Mouse (Mus musculus): ENCODE results near the gene Thap8. TPM values are rescaled to one million over a fixed set of nuclear protein-coding genes. Genes with fewer than 3 reads are reported as not detected.

Thap8 gene
- polyA plus RNA-seq, 1 experiment from 2014 or later: 0.32 TPM

Other genes starting within 250 kb of the Thap8 start
- 14.3 and 17.1 TPM in 2 replicates for gene Zfp14, start 228.7 kb upstream of the Thap8 start, polyA plus RNA-seq (2014; fragmentation: Nextera tagmentation; extraction: Ambion mirVana)
- gene Zfp82, start 207.2 kb upstream of the Thap8 start, polyA plus RNA-seq (2014; fragmentation: Nextera tagmentation; extraction: Ambion mirVana): 13.6 and 13.8 TPM in 2 replicates
- 2.0 and 2.7 TPM in 2 replicates for gene Gm26920, start 189.7 kb upstream of the Thap8 start, polyA plus RNA-seq (2014; fragmentation: Nextera tagmentation; extraction: Ambion mirVana)
- gene Zfp566, start 189.6 kb upstream of the Thap8 start, polyA plus RNA-seq (2014; fragmentation: Nextera tagmentation; extraction: Ambion mirVana): 18.7 and 20.3 TPM in 2 replicates
- gene Zfp260, start 185.3 kb upstream of the Thap8 start, polyA plus RNA-seq (2014; fragmentation: Nextera tagmentation; extraction: Ambion mirVana): 123 and 140 TPM in 2 replicates
- 4.6 and 7.7 TPM in 2 replicates for gene Zfp382, start 158.2 kb upstream of the Thap8 start, polyA plus RNA-seq (2014; fragmentation: Nextera tagmentation; extraction: Ambion mirVana)
- 27.4 and 29.0 TPM in 2 replicates for gene Zfp146, start 110.3 kb upstream of the Thap8 start, polyA plus RNA-seq (2014; fragmentation: Nextera tagmentation; extraction: Ambion mirVana)
- 4.8 and 5.5 TPM in 2 replicates for gene Cox7a1, start 96.0 kb upstream of the Thap8 start, polyA plus RNA-seq (2014; fragmentation: Nextera tagmentation; extraction: Ambion mirVana)
- gene Capns1, start 81.3 kb upstream of the Thap8 start, polyA plus RNA-seq (2014; fragmentation: Nextera tagmentation; extraction: Ambion mirVana): 50.8 and 56.9 TPM in 2 replicates
- 191 and 256 TPM in 2 replicates for gene Polr2i, start 48.1 kb upstream of the Thap8 start, polyA plus RNA-seq (2014; fragmentation: Nextera tagmentation; extraction: Ambion mirVana)
- gene Tbcb, start 47.8 kb upstream of the Thap8 start, polyA plus RNA-seq (2014; fragmentation: Nextera tagmentation; extraction: Ambion mirVana): 376 and 384 TPM in 2 replicates
- gene Ovol3, start 44.4 kb upstream of the Thap8 start, polyA plus RNA-seq (2014; fragmentation: Nextera tagmentation; extraction: Ambion mirVana): not detected in 2 replicates
- 5.6 and 5.8 TPM in 2 replicates for gene Wdr62, start 325 bp downstream of the Thap8 start, polyA plus RNA-seq (2014; fragmentation: Nextera tagmentation; extraction: Ambion mirVana)
- 142 and 174 TPM in 2 replicates for gene Clip3, start 11.6 kb downstream of the Thap8 start, polyA plus RNA-seq (2014; fragmentation: Nextera tagmentation; extraction: Ambion mirVana)
- 102 and 118 TPM in 2 replicates for gene Alkbh6, start 28.6 kb downstream of the Thap8 start, polyA plus RNA-seq (2014; fragmentation: Nextera tagmentation; extraction: Ambion mirVana)
- gene Syne4, start 34.7 kb downstream of the Thap8 start, polyA plus RNA-seq (2014; fragmentation: Nextera tagmentation; extraction: Ambion mirVana): 3.6 and 3.7 TPM in 2 replicates
- gene E130208F15Rik, start 41.6 kb downstream of the Thap8 start, polyA plus RNA-seq (2014; fragmentation: Nextera tagmentation; extraction: Ambion mirVana): not detected in 2 replicates
- 18.7 and 23.8 TPM in 2 replicates for gene Sdhaf1, start 43.8 kb downstream of the Thap8 start, polyA plus RNA-seq (2014; fragmentation: Nextera tagmentation; extraction: Ambion mirVana)
- gene Lrfn3, start 82.7 kb downstream of the Thap8 start, polyA plus RNA-seq (2014; fragmentation: Nextera tagmentation; extraction: Ambion mirVana): 8.8 and 10.3 TPM in 2 replicates
- gene Tyrobp, start 133.7 kb downstream of the Thap8 start, polyA plus RNA-seq (2014; fragmentation: Nextera tagmentation; extraction: Ambion mirVana): 31.1 and 31.3 TPM in 2 replicates
- 0.61 TPM in 1 of 2 replicates, not detected in the other for gene Hcst, start 139.8 kb downstream of the Thap8 start, polyA plus RNA-seq (2014; fragmentation: Nextera tagmentation; extraction: Ambion mirVana)
- gene Nfkbid, start 141.6 kb downstream of the Thap8 start, polyA plus RNA-seq (2014; fragmentation: Nextera tagmentation; extraction: Ambion mirVana): 1.2 and 1.4 TPM in 2 replicates
- 467 and 579 TPM in 2 replicates for gene Aplp1, start 165.4 kb downstream of the Thap8 start, polyA plus RNA-seq (2014; fragmentation: Nextera tagmentation; extraction: Ambion mirVana)
- gene Kirrel2, start 177.6 kb downstream of the Thap8 start, polyA plus RNA-seq (2014; fragmentation: Nextera tagmentation; extraction: Ambion mirVana): 0.65 and 0.79 TPM in 2 replicates
- 0.10 TPM in 1 of 2 replicates, not detected in the other for gene Nphs1, start 178.2 kb downstream of the Thap8 start, polyA plus RNA-seq (2014; fragmentation: Nextera tagmentation; extraction: Ambion mirVana)
- not detected in 2 replicates for gene Prodh2, start 213.5 kb downstream of the Thap8 start, polyA plus RNA-seq (2014; fragmentation: Nextera tagmentation; extraction: Ambion mirVana)